Mouse (Mus musculus) heart, embryonic 15.5 days (tissue): ENCODE measurements around the gene Cela3a. TPM values are rescaled to one million over a fixed set of nuclear protein-coding genes. Genes with fewer than 3 reads are reported as not detected.

Source experiments
- polyA plus RNA-seq: library from polyadenylated mRNA; unstranded; fragments of >200 nt; fragmentation: Nextera tagmentation; extraction: Ambion mirVana; gene quantifications from 2 replicates; pipeline ENCODE4 v1.2.1, GENCODE M21; 2015

The Cela3a gene
- polyA plus RNA-seq, 1 experiment from 2014 or later: not detected

Other genes starting within 250 kb of the Cela3a start
- gene Wnt4, start 132.3 kb downstream of the Cela3a start, polyA plus RNA-seq: 1.7 and 4.3 TPM in 2 replicates
- 462 and 495 TPM in 2 replicates for gene Cdc42, start 52.1 kb downstream of the Cela3a start, polyA plus RNA-seq
- gene Cela3b, start 20.7 kb upstream of the Cela3a start, polyA plus RNA-seq: not detected in 2 replicates
- gene 1700013G24Rik, start 43.5 kb upstream of the Cela3a start, polyA plus RNA-seq: not detected in 2 replicates
- gene Hspg2, start 59.0 kb upstream of the Cela3a start, polyA plus RNA-seq: 41.3 and 56.3 TPM in 2 replicates
- 0.34 TPM in 1 of 2 replicates, not detected in the other for gene Ldlrad2, start 164.8 kb upstream of the Cela3a start, polyA plus RNA-seq
- gene Usp48, start 184.0 kb upstream of the Cela3a start, polyA plus RNA-seq: 29.7 and 38.5 TPM in 2 replicates